8 mouse cellular contexts compared by ENCODE assay signal in the genomic region with DNA sequence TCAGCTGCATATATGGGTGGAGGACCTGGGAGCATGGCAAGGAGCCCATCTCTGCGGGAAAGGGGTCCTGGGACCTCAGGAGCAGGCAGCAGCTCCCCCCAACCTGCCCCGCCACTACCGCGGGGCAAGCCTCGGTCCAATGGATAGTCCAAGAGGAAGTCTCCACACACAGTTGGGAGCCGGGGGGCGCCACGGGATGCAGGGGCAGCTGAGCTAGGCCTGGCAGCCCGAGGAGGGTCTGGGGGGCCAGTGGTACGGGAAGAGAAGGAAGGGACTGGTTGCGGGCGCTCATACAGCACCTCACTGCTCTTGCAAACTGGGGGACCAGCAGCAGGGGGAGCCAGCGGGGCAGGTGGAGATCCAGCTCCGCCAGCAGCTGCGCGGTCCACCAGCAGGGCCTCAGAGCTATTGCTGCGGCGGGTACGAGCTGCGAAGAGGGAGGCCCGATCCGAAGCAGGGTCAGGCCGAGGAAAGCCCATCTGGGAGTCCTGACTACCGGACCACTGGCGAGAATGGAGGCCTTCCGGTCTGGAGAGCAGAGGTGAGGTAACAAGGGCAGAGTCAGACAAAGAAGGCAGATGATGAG. TPM values are rescaled to one million over a fixed set of nuclear protein-coding genes. Genes with fewer than 3 reads are reported as not detected.
DNase-seq lines count a peak whose midpoint lies in the region; ATAC-seq and TF ChIP-seq lines count a peak whose summit lies in the region.

No protein-coding gene starts in this region.

- H3K36me3 ChIP-seq in forebrain, embryonic 10.5 days (replicated peaks) = peaks cover 28% of the 10 kb centered on the region
- H3K36me3 ChIP-seq in forebrain, embryonic 16.5 days (ENCODE audit: control insufficient read depth, insufficient read depth) = 0 out of 2 replicates have a peak, but pooled peaks cover 8% of the 10 kb centered on the region
- H3K36me3 ChIP-seq in splenic B cell, adult 2 months (ENCODE audit: control insufficient read depth, insufficient read depth, low read length, poor library complexity, severe bottlenecking) = no peaks in the 10 kb centered on the region

- intact Hi-C loops in left cerebral cortex, adult 2 months (cut with DNase I) = no loop called here

- H3K4me1 ChIP-seq in forebrain, embryonic 10.5 days = peaks cover 18% of the 10 kb centered on the region
- H3K4me1 ChIP-seq in forebrain, embryonic 16.5 days (replicated peaks; ENCODE audit: control insufficient read depth, insufficient read depth, low read length) = peaks cover 6% of the 10 kb centered on the region

- H3K9me3 ChIP-seq in forebrain, embryonic 10.5 days = peaks cover 4% of the 10 kb centered on the region; the same call in 1 of the 2 replicates
- no peaks in the 10 kb centered on the region for H3K9me3 ChIP-seq in forebrain, embryonic 16.5 days (ENCODE audit: control insufficient read depth, low read length)

- TF ChIP-seq CTCF in left cerebral cortex, adult 2 months (IDR thresholded peaks at IDR 0.05) = peak; percentile 55

- H3K4me2 ChIP-seq in forebrain, embryonic 16.5 days (ENCODE audit: low read length) = no peak overlapping the region

- no peaks in the 10 kb centered on the region for H3K27me3 ChIP-seq in forebrain, embryonic 10.5 days (ENCODE audit: poor library complexity, severe bottlenecking)
- no peaks in the 10 kb centered on the region for H3K27me3 ChIP-seq in forebrain, embryonic 16.5 days (replicated peaks; ENCODE audit: control insufficient read depth, insufficient read depth, low read length)
- H3K27me3 ChIP-seq in splenic B cell, adult 2 months (ENCODE audit: control insufficient read depth, insufficient read depth, low read length, poor library complexity, severe bottlenecking) = no peaks in the 10 kb centered on the region

- DNase-seq in forebrain, embryonic 10.5 days (ENCODE audit: extremely low spot score, low spot score) = peak; percentile 52
- peak; percentile 71 for DNase-seq in adrenal gland, postnatal 25 days
- DNase-seq in heart, postnatal 4 days = peak; percentile 82
- DNase-seq in left cerebral cortex, adult 2 months (ENCODE audit: extremely low spot score in 1 of 2, low spot score in 2 of 2) = peak; percentile 56 to 60
- peak; percentile 81 for DNase-seq in splenic B cell, adult 2 months (ENCODE audit: low read depth, low spot score)

- ATAC-seq in forebrain, embryonic 16.5 days = no peak
- ATAC-seq in erythroid progenitor cell, adult 5-6 weeks (replicated peaks; ENCODE audit: low FRiP score, poor library complexity, severe bottlenecking) = peak; percentile 98
- peak; percentile 99 for ATAC-seq in megakaryocyte progenitor cell, adult 5-6 weeks (replicated peaks; ENCODE audit: poor library complexity)

- H3K27ac ChIP-seq in forebrain, embryonic 10.5 days = no peak overlapping the region
- H3K27ac ChIP-seq in forebrain, embryonic 16.5 days (ENCODE audit: low read length) = no peak overlapping the region
- H3K27ac ChIP-seq in left cerebral cortex, adult 2 months = no peak overlapping the region

- WGBS in forebrain, embryonic 10.5 days = 32% methylated on average over 24 of the region's 26 CpGs
- 28% methylated on average over 25 of the region's 26 CpGs for whole genome bisulfite sequencing in forebrain, embryonic 16.5 days

- H3K4me3 ChIP-seq in forebrain, embryonic 10.5 days = peak overlapping the region; percentile 18; the same call in 1 of the 2 replicates
- H3K4me3 ChIP-seq in forebrain, embryonic 16.5 days (replicated peaks; ENCODE audit: low read length) = no peak overlapping the region
- H3K4me3 ChIP-seq in left cerebral cortex, adult 2 months = no peak overlapping the region

- H3K9ac ChIP-seq in forebrain, embryonic 16.5 days (replicated peaks; ENCODE audit: low read depth, low read length) = no peak overlapping the region

RNA-seq across cellular contexts. Expression of a gene that starts 5.4 kb away (rescaled TPM):
- 76.5 and 78.4 TPM in 2 replicates for polyA plus RNA-seq in forebrain, embryonic 10.5 days (2016; fragmentation: Nextera tagmentation; extraction: Ambion mirVana)
- 112 and 119 TPM in 2 replicates for polyA plus RNA-seq in forebrain, embryonic 16.5 days (2015; fragmentation: Nextera tagmentation; extraction: Ambion mirVana)
- 8.4 and 11.0 TPM in 2 replicates for total RNA-seq in adrenal gland, postnatal 25 days (2021)
- total RNA-seq in erythroid progenitor cell, adult 5-6 weeks (2015; ENCODE audit: low replicate concordance) = 1.3 and 2.5 TPM in 2 replicates
- total RNA-seq in erythroid progenitor cell, adult 5-6 weeks (2017; ENCODE audit: low replicate concordance) = 2.1 TPM in 1 of 2 replicates, not detected in the other
- 10 to 100 TPM; 10.3 to 11.0 TPM for total RNA-seq in heart, postnatal 4 days (2021)
- 10 to 100 TPM; 88.9 to 92.7 TPM for total RNA-seq in left cerebral cortex, adult 2 months (2021)
- 11.1 and 15.3 TPM in 2 replicates for total RNA-seq in megakaryocyte progenitor cell, adult 5-6 weeks (2015)
- total RNA-seq in megakaryocyte progenitor cell, adult 5-6 weeks (2017) = 3.4 and 4.9 TPM in 2 replicates

RNA-seq across cellular contexts. Expression of a gene that starts 11.6 kb away (rescaled TPM):
- polyA plus RNA-seq in forebrain, embryonic 10.5 days (2016; fragmentation: Nextera tagmentation; extraction: Ambion mirVana) = 0.47 TPM in 1 of 2 replicates, not detected in the other
- 0.71 TPM in 1 of 2 replicates, not detected in the other for polyA plus RNA-seq in forebrain, embryonic 16.5 days (2015; fragmentation: Nextera tagmentation; extraction: Ambion mirVana)
- not detected in 2 replicates for total RNA-seq in adrenal gland, postnatal 25 days (2021)
- not detected in 2 replicates for total RNA-seq in erythroid progenitor cell, adult 5-6 weeks (2015; ENCODE audit: low replicate concordance)
- total RNA-seq in erythroid progenitor cell, adult 5-6 weeks (2017; ENCODE audit: low replicate concordance) = not detected in 2 replicates
- not detected for total RNA-seq in heart, postnatal 4 days (2021)
- not detected for total RNA-seq in left cerebral cortex, adult 2 months (2021)
- total RNA-seq in megakaryocyte progenitor cell, adult 5-6 weeks (2015) = 0.59 TPM in 1 of 2 replicates, not detected in the other
- total RNA-seq in megakaryocyte progenitor cell, adult 5-6 weeks (2017) = not detected in 2 replicates

RNA-seq across cellular contexts. Expression of a gene that starts 17.0 kb away (rescaled TPM):
- 14.5 and 19.3 TPM in 2 replicates for polyA plus RNA-seq in forebrain, embryonic 10.5 days (2016; fragmentation: Nextera tagmentation; extraction: Ambion mirVana)
- polyA plus RNA-seq in forebrain, embryonic 16.5 days (2015; fragmentation: Nextera tagmentation; extraction: Ambion mirVana) = 50.0 and 64.2 TPM in 2 replicates
- total RNA-seq in adrenal gland, postnatal 25 days (2021) = 4.4 and 6.0 TPM in 2 replicates
- not detected in 2 replicates for total RNA-seq in erythroid progenitor cell, adult 5-6 weeks (2015; ENCODE audit: low replicate concordance)
- total RNA-seq in erythroid progenitor cell, adult 5-6 weeks (2017; ENCODE audit: low replicate concordance) = not detected in 2 replicates
- 1 to 10 TPM; 1.2 to 3.0 TPM for total RNA-seq in heart, postnatal 4 days (2021)
- total RNA-seq in left cerebral cortex, adult 2 months (2021) = 10 to 100 TPM; 26.3 TPM
- total RNA-seq in megakaryocyte progenitor cell, adult 5-6 weeks (2015) = 0.88 and 1.2 TPM in 2 replicates
- 0.33 and 1.1 TPM in 2 replicates for total RNA-seq in megakaryocyte progenitor cell, adult 5-6 weeks (2017)

RNA-seq across cellular contexts. Expression of a gene that starts 19.5 kb away (rescaled TPM):
- 16.3 and 20.0 TPM in 2 replicates for polyA plus RNA-seq in forebrain, embryonic 10.5 days (2016; fragmentation: Nextera tagmentation; extraction: Ambion mirVana)
- 36.7 and 40.5 TPM in 2 replicates for polyA plus RNA-seq in forebrain, embryonic 16.5 days (2015; fragmentation: Nextera tagmentation; extraction: Ambion mirVana)
- total RNA-seq in adrenal gland, postnatal 25 days (2021) = 79.0 and 80.8 TPM in 2 replicates
- total RNA-seq in erythroid progenitor cell, adult 5-6 weeks (2015; ENCODE audit: low replicate concordance) = 42.2 and 59.5 TPM in 2 replicates
- total RNA-seq in erythroid progenitor cell, adult 5-6 weeks (2017; ENCODE audit: low replicate concordance) = 36.0 and 46.8 TPM in 2 replicates
- 10 to 100 TPM; 23.6 to 23.9 TPM for total RNA-seq in heart, postnatal 4 days (2021)
- 10 to 100 TPM; 61.0 to 68.9 TPM for total RNA-seq in left cerebral cortex, adult 2 months (2021)
- total RNA-seq in megakaryocyte progenitor cell, adult 5-6 weeks (2015) = 27.3 and 39.9 TPM in 2 replicates
- 18.4 and 21.7 TPM in 2 replicates for total RNA-seq in megakaryocyte progenitor cell, adult 5-6 weeks (2017)

RNA-seq across cellular contexts. Expression of a gene that starts 28.7 kb away (rescaled TPM):
- polyA plus RNA-seq in forebrain, embryonic 10.5 days (2016; fragmentation: Nextera tagmentation; extraction: Ambion mirVana) = 25.3 and 29.3 TPM in 2 replicates
- polyA plus RNA-seq in forebrain, embryonic 16.5 days (2015; fragmentation: Nextera tagmentation; extraction: Ambion mirVana) = 20.4 and 21.9 TPM in 2 replicates
- 40.7 and 45.0 TPM in 2 replicates for total RNA-seq in adrenal gland, postnatal 25 days (2021)
- total RNA-seq in erythroid progenitor cell, adult 5-6 weeks (2015; ENCODE audit: low replicate concordance) = 18.9 and 23.4 TPM in 2 replicates
- 21.5 and 22.7 TPM in 2 replicates for total RNA-seq in erythroid progenitor cell, adult 5-6 weeks (2017; ENCODE audit: low replicate concordance)
- 10 to 100 TPM; 16.2 to 16.5 TPM for total RNA-seq in heart, postnatal 4 days (2021)
- total RNA-seq in left cerebral cortex, adult 2 months (2021) = 10 to 100 TPM; 30.9 to 35.1 TPM
- 12.2 and 14.6 TPM in 2 replicates for total RNA-seq in megakaryocyte progenitor cell, adult 5-6 weeks (2015)
- total RNA-seq in megakaryocyte progenitor cell, adult 5-6 weeks (2017) = 4.6 and 7.1 TPM in 2 replicates
